Mouse (Mus musculus): ENCODE data around the gene Mpig6b. TPM values are rescaled to one million over a fixed set of nuclear protein-coding genes. Genes with fewer than 3 reads are reported as not detected.

The Mpig6b gene
- polyA plus RNA-seq, 1 experiment from 2014 or later = 4.5 TPM

- Histone ChIP-seq H3K27me3 (ENCODE audit: control insufficient read depth, insufficient read depth, low read depth, low read length) (peaks cover 64% of the 10 kb centered on the region), H3K36me3 (ENCODE audit: control insufficient read depth, insufficient read depth) (no peaks in the 10 kb centered on the region), H3K9me3 (replicated peaks; ENCODE audit: control insufficient read depth, low read length) (no peaks in the 10 kb centered on the region), H3K4me2 (ENCODE audit: low read depth, low read length) (peak within 1 kb of the TSS; percentile 64), H3K4me3 (ENCODE audit: low read depth, low read length) (peak within 1 kb of the TSS; percentile 52), H3K27ac (ENCODE audit: low read length) (no peak within 1 kb of the TSS), H3K4me1 (ENCODE audit: control insufficient read depth, low read depth, low read length) (peaks cover 26% of the 10 kb centered on the region), H3K9ac (ENCODE audit: low read depth, low read length) (no peak within 1 kb of the TSS)
- ATAC-seq (ENCODE audit: low read depth) = peak; percentile 38; the same call in 1 of the 2 replicates
- WGBS (ENCODE audit: insufficient replicate concordance) = 2% methylated on average over 48 of the region's 48 CpGs
These were observed 735 bp downstream of the Mpig6b start, which contains the start of gene Ly6g6c for GRCm38 (mm10) chr17:35064951-35065947. Gene Ly6g6c, plus strand, starts transcription at chr17:35065388.

- peaks cover 35% of the 10 kb centered on the region for H3K4me1 ChIP-seq (ENCODE audit: control insufficient read depth, low read depth, low read length)
- no peak for ATAC-seq (ENCODE audit: low read depth)
- no peaks in the 10 kb centered on the region for H3K36me3 ChIP-seq (ENCODE audit: control insufficient read depth, insufficient read depth)
- H3K9ac ChIP-seq (ENCODE audit: low read depth, low read length) = no peak overlapping the region
- peak overlapping the region; percentile 64 for H3K4me2 ChIP-seq (ENCODE audit: low read depth, low read length)
- 27% methylated on average over 10 of the region's 10 CpGs for WGBS (ENCODE audit: insufficient replicate concordance)
- H3K27me3 ChIP-seq (ENCODE audit: control insufficient read depth, insufficient read depth, low read depth, low read length) = peaks cover 65% of the 10 kb centered on the region
- H3K27ac ChIP-seq (ENCODE audit: low read length) = no peak overlapping the region
- H3K4me3 ChIP-seq (ENCODE audit: low read depth, low read length) = peak overlapping the region; percentile 52; the same call in 1 of the 2 replicates
- H3K9me3 ChIP-seq (replicated peaks; ENCODE audit: control insufficient read depth, low read length) = no peaks in the 10 kb centered on the region
These were observed 1.6 kb downstream of the Mpig6b start for GRCm38 (mm10) chr17:35064378-35064877.

GRCm38 (mm10) chr17:35063466-35063865, 2.5 kb downstream of the Mpig6b start:
- H3K4me2 ChIP-seq (ENCODE audit: low read depth, low read length) = no peak overlapping the region
- H3K9ac ChIP-seq (ENCODE audit: low read depth, low read length) = no peak overlapping the region
- H3K36me3 ChIP-seq (ENCODE audit: control insufficient read depth, insufficient read depth) = peaks cover under 1% of the 10 kb centered on the region
- WGBS (ENCODE audit: insufficient replicate concordance) = 70% methylated on average over 3 of the region's 3 CpGs
- H3K9me3 ChIP-seq (replicated peaks; ENCODE audit: control insufficient read depth, low read length) = no peaks in the 10 kb centered on the region
- no peak for ATAC-seq (ENCODE audit: low read depth)
- H3K4me1 ChIP-seq (ENCODE audit: control insufficient read depth, low read depth, low read length) = peaks cover 44% of the 10 kb centered on the region
- H3K27me3 ChIP-seq (ENCODE audit: control insufficient read depth, insufficient read depth, low read depth, low read length) = peaks cover 60% of the 10 kb centered on the region
- no peak overlapping the region for H3K4me3 ChIP-seq (ENCODE audit: low read depth, low read length)
- no peak overlapping the region for H3K27ac ChIP-seq (ENCODE audit: low read length)

GRCm38 (mm10) chr17:35061299-35061698, 4.7 kb downstream of the Mpig6b start:
- ATAC-seq (ENCODE audit: low read depth) = no peak
- Histone ChIP-seq H3K27ac (ENCODE audit: low read length) (no peak overlapping the region), H3K4me3 (ENCODE audit: low read depth, low read length) (no peak overlapping the region), H3K36me3 (ENCODE audit: control insufficient read depth, insufficient read depth) (peaks cover 6% of the 10 kb centered on the region), H3K27me3 (ENCODE audit: control insufficient read depth, insufficient read depth, low read depth, low read length) (peaks cover 40% of the 10 kb centered on the region), H3K4me1 (ENCODE audit: control insufficient read depth, low read depth, low read length) (peaks cover 51% of the 10 kb centered on the region), H3K4me2 (ENCODE audit: low read depth, low read length) (no peak overlapping the region), H3K9me3 (replicated peaks; ENCODE audit: control insufficient read depth, low read length) (no peaks in the 10 kb centered on the region), H3K9ac (ENCODE audit: low read depth, low read length) (no peak overlapping the region)
- 76% methylated on average over 8 of the region's 8 CpGs for WGBS (ENCODE audit: insufficient replicate concordance)

GRCm38 (mm10) chr17:35060737-35061297, 5.2 kb downstream of the Mpig6b start:
- ATAC-seq (ENCODE audit: low read depth) = no peak
- Histone ChIP-seq H3K36me3 (ENCODE audit: control insufficient read depth, insufficient read depth) (peaks cover 11% of the 10 kb centered on the region), H3K27ac (ENCODE audit: low read length) (no peak overlapping the region), H3K4me1 (ENCODE audit: control insufficient read depth, low read depth, low read length) (peaks cover 50% of the 10 kb centered on the region), H3K4me3 (ENCODE audit: low read depth, low read length) (no peak overlapping the region), H3K27me3 (ENCODE audit: control insufficient read depth, insufficient read depth, low read depth, low read length) (peaks cover 35% of the 10 kb centered on the region), H3K9me3 (replicated peaks; ENCODE audit: control insufficient read depth, low read length) (no peaks in the 10 kb centered on the region), H3K9ac (ENCODE audit: low read depth, low read length) (no peak overlapping the region), H3K4me2 (ENCODE audit: low read depth, low read length) (0 out of 2 replicates have a peak overlapping the region, but pooled peaks have one; percentile 8)
- 67% methylated on average over 22 of the region's 22 CpGs for WGBS (ENCODE audit: insufficient replicate concordance)

GRCm38 (mm10) chr17:35060071-35060470, 5.9 kb downstream of the Mpig6b start:
- no peak for ATAC-seq (ENCODE audit: low read depth)
- 42% methylated on average over 14 of the region's 14 CpGs for WGBS (ENCODE audit: insufficient replicate concordance)
- Histone ChIP-seq H3K4me1 (ENCODE audit: control insufficient read depth, low read depth, low read length) (peaks cover 46% of the 10 kb centered on the region), H3K4me2 (ENCODE audit: low read depth, low read length) (peak overlapping the region; percentile 85), H3K9me3 (replicated peaks; ENCODE audit: control insufficient read depth, low read length) (no peaks in the 10 kb centered on the region), H3K4me3 (ENCODE audit: low read depth, low read length) (peak overlapping the region; percentile 60), H3K36me3 (ENCODE audit: control insufficient read depth, insufficient read depth) (peaks cover 16% of the 10 kb centered on the region), H3K27me3 (ENCODE audit: control insufficient read depth, insufficient read depth, low read depth, low read length) (peaks cover 27% of the 10 kb centered on the region), H3K9ac (ENCODE audit: low read depth, low read length) (no peak overlapping the region), H3K27ac (ENCODE audit: low read length) (no peak overlapping the region)

GRCm38 (mm10) chr17:35058911-35059892, 6.8 kb downstream of the Mpig6b start, which contains the start of gene Ddah2:
Gene Ddah2, plus strand, starts transcription at chr17:35059035.
- peak; percentile 77 for ATAC-seq (ENCODE audit: low read depth)
- Histone ChIP-seq H3K27me3 (ENCODE audit: control insufficient read depth, insufficient read depth, low read depth, low read length) (peaks cover 19% of the 10 kb centered on the region), H3K9ac (ENCODE audit: low read depth, low read length) (peak within 1 kb of the TSS; percentile 59), H3K4me1 (ENCODE audit: control insufficient read depth, low read depth, low read length) (peaks cover 39% of the 10 kb centered on the region), H3K27ac (ENCODE audit: low read length) (peak within 1 kb of the TSS; percentile 52), H3K36me3 (ENCODE audit: control insufficient read depth, insufficient read depth) (peaks cover 22% of the 10 kb centered on the region), H3K4me3 (ENCODE audit: low read depth, low read length) (peak within 1 kb of the TSS; percentile 60), H3K9me3 (replicated peaks; ENCODE audit: control insufficient read depth, low read length) (no peaks in the 10 kb centered on the region), H3K4me2 (ENCODE audit: low read depth, low read length) (peak within 1 kb of the TSS; percentile 85)
- under 1% methylated on average over 57 of the region's 57 CpGs for WGBS (ENCODE audit: insufficient replicate concordance)

GRCm38 (mm10) chr17:35058316-35058715, 7.7 kb downstream of the Mpig6b start:
- ATAC-seq (ENCODE audit: low read depth) = no peak
- peaks cover 10% of the 10 kb centered on the region; the same call in 1 of the 2 replicates for H3K27me3 ChIP-seq (ENCODE audit: control insufficient read depth, insufficient read depth, low read depth, low read length)
- peaks cover 39% of the 10 kb centered on the region for H3K4me1 ChIP-seq (ENCODE audit: control insufficient read depth, low read depth, low read length)
- H3K27ac ChIP-seq (ENCODE audit: low read length) = no peak overlapping the region; the same call in 1 of the 2 replicates
- H3K4me3 ChIP-seq (ENCODE audit: low read depth, low read length) = no peak overlapping the region
- H3K4me2 ChIP-seq (ENCODE audit: low read depth, low read length) = no peak overlapping the region
- H3K9me3 ChIP-seq (replicated peaks; ENCODE audit: control insufficient read depth, low read length) = no peaks in the 10 kb centered on the region
- peaks cover 31% of the 10 kb centered on the region for H3K36me3 ChIP-seq (ENCODE audit: control insufficient read depth, insufficient read depth)
- 63% methylated on average over 9 of the region's 9 CpGs for WGBS (ENCODE audit: insufficient replicate concordance)
- no peak overlapping the region for H3K9ac ChIP-seq (ENCODE audit: low read depth, low read length)
